Mouse (Mus musculus) forebrain, embryonic 14.5 days (tissue): ENCODE results near the gene Mmd2. TPM values are rescaled to one million over a fixed set of nuclear protein-coding genes. Genes with fewer than 3 reads are reported as not detected.

Experiments used
- ATAC-seq: fragments of 200-750 bp; cut with Nextera tagmentation; 2 replicates; pipeline ENCODE4 v1.8.0; 2017; ENCODE audit warnings: mild to moderate bottlenecking, moderate library complexity
- DNase-seq: peaks from one replicate; pipeline ENCODE4 v3.0.0-alpha.2; 2015; ENCODE audit warnings: low spot score
- H3K27ac ChIP-seq: fragments of 300-500 bp; sonication (generic); 2 replicates; pipeline ENCODE4 v1.5.1; 2014; ENCODE audit warnings: low read depth, mild to moderate bottlenecking, control low read depth, low read length, moderate library complexity
- H3K27me3 ChIP-seq: fragments of 300-500 bp; sonication (generic); replicated peaks from 2 replicates; pipeline ENCODE4 v1.6.1; 2014; ENCODE audit warnings: low read length, control low read depth, mixed read lengths; ENCODE audit not compliant: control insufficient read depth, insufficient read depth
- H3K36me3 ChIP-seq: fragments of 300-500 bp; sonication (generic); 2 replicates; pipeline ENCODE4 v1.6.1; 2014; ENCODE audit warnings: low read length, control low read depth; ENCODE audit not compliant: control insufficient read depth, insufficient read depth
- H3K4me1 ChIP-seq: fragments of 300-500 bp; sonication (generic); 2 replicates; pipeline ENCODE4 v1.6.1; 2014; ENCODE audit warnings: antibody characterized with exemption, low read length, control low read depth; ENCODE audit not compliant: control insufficient read depth, insufficient read depth
- H3K4me2 ChIP-seq: fragments of 300-500 bp; sonication (generic); 2 replicates; pipeline ENCODE4 v1.6.1; 2014; ENCODE audit warnings: mild to moderate bottlenecking, control low read depth, low read length
- H3K4me3 ChIP-seq: fragments of 300-500 bp; sonication (generic); 2 replicates; pipeline ENCODE4 v1.5.1; 2014; ENCODE audit warnings: low read depth, low read length, control low read depth
- H3K9ac ChIP-seq: fragments of 300-500 bp; sonication (generic); 2 replicates; pipeline ENCODE4 v1.6.1; 2014; ENCODE audit warnings: mild to moderate bottlenecking, low read length, control low read depth, moderate library complexity
- H3K9me3 ChIP-seq: fragments of 300-500 bp; sonication (generic); replicated peaks from 2 replicates; pipeline ENCODE4 v1.6.1; 2016; ENCODE audit warnings: low read length, control low read depth, mixed read lengths; ENCODE audit not compliant: control insufficient read depth
- WGBS: fragments of 180-500 bp; shearing (Covaris S2); extraction: QIAGEN DNeasy Blood & Tissue Kit; methylation state at CpG from one replicate; pipeline ENCODE4 v1.1.7; 2014; 5-methylcytosine and 5-hydroxymethylcytosine counted together
- polyA plus RNA-seq: library from polyadenylated mRNA; unstranded; fragments of >200 nt; fragmentation: Nextera tagmentation; extraction: Ambion mirVana; gene quantifications from 2 replicates; pipeline ENCODE4 v1.2.1, GENCODE M21; 2014

Gene Mmd2
- polyA plus RNA-seq, 1 experiment from 2014 or later: 71.9 TPM

- H3K27ac ChIP-seq: no peak overlapping the region
These were observed 51.1 kb downstream of the Mmd2 start for GRCm38 (mm10) chr5:142557397-142558067.

GRCm38 (mm10) chr5:142556721-142557120 is 51.9 kb downstream of the Mmd2 start:
- ATAC-seq (no peak), DNase-seq (no peak)
- H3K36me3 ChIP-seq: no peaks in the 10 kb centered on the region
- no peak overlapping the region for H3K27ac ChIP-seq
- H3K27me3 ChIP-seq: no peaks in the 10 kb centered on the region
- WGBS: 90% methylated on average over 4 of the region's 4 CpGs
- no peak overlapping the region for H3K9ac ChIP-seq
- no peaks in the 10 kb centered on the region for H3K4me1 ChIP-seq
- H3K9me3 ChIP-seq: no peaks in the 10 kb centered on the region
- H3K4me3 ChIP-seq: no peak overlapping the region
- H3K4me2 ChIP-seq: no peak overlapping the region

More at GRCm38 (mm10) chr5:142557397-142558067, 51.1 kb downstream of the Mmd2 start:
- WGBS: 20% methylated on average over 21 of the region's 21 CpGs
- Histone ChIP-seq H3K4me1 (no peaks in the 10 kb centered on the region), H3K4me2 (no peak overlapping the region), H3K9ac (no peak overlapping the region), H3K9me3 (no peaks in the 10 kb centered on the region), H3K27me3 (no peaks in the 10 kb centered on the region), H3K36me3 (no peaks in the 10 kb centered on the region), H3K4me3 (no peak overlapping the region)
- ATAC-seq (peak; percentile 76), DNase-seq (peak; percentile 81)

GRCm38 (mm10) chr5:142555866-142556265 is 52.7 kb downstream of the Mmd2 start:
- no peak overlapping the region for H3K4me3 ChIP-seq
- no peaks in the 10 kb centered on the region for H3K9me3 ChIP-seq
- WGBS: 78% methylated on average over 5 of the region's 5 CpGs
- ATAC-seq (no peak), DNase-seq (no peak)
- no peaks in the 10 kb centered on the region for H3K27me3 ChIP-seq
- H3K36me3 ChIP-seq: no peaks in the 10 kb centered on the region
- H3K27ac ChIP-seq: no peak overlapping the region
- no peak overlapping the region for H3K4me2 ChIP-seq
- H3K9ac ChIP-seq: no peak overlapping the region
- 0 out of 2 replicates have a peak, but pooled peaks cover under 1% of the 10 kb centered on the region for H3K4me1 ChIP-seq

- Histone ChIP-seq H3K4me2 (peak within 1 kb of the TSS; percentile 94), H3K9ac (peak within 1 kb of the TSS; percentile 64), H3K9me3 (no peaks in the 10 kb centered on the region), H3K27ac (peak within 1 kb of the TSS; percentile 27; the same call in 1 of the 2 replicates), H3K27me3 (0 out of 2 replicates have a peak, but pooled peaks cover 4% of the 10 kb centered on the region), H3K36me3 (no peaks in the 10 kb centered on the region), H3K4me1 (0 out of 2 replicates have a peak, but pooled peaks cover 3% of the 10 kb centered on the region), H3K4me3 (peak within 1 kb of the TSS; percentile 57)
- WGBS: 3% methylated on average over 78 of the region's 80 CpGs
- ATAC-seq: peak; percentile 92
- DNase-seq: peak; percentile 96
These were observed 57.6 kb downstream of the Mmd2 start, which contains the start of gene Radil for GRCm38 (mm10) chr5:142550706-142551652. TSS of gene Radil (minus strand) at chr5:142551098.

- Histone ChIP-seq H3K9ac (peak overlapping the region; percentile 64), H3K4me1 (0 out of 2 replicates have a peak, but pooled peaks cover 3% of the 10 kb centered on the region), H3K4me3 (peak overlapping the region; percentile 57), H3K27ac (peak overlapping the region; percentile 27; the same call in 1 of the 2 replicates), H3K4me2 (peak overlapping the region; percentile 94), H3K27me3 (0 out of 2 replicates have a peak, but pooled peaks cover 4% of the 10 kb centered on the region), H3K9me3 (no peaks in the 10 kb centered on the region), H3K36me3 (no peaks in the 10 kb centered on the region)
- ATAC-seq (peak; percentile 35; the same call in 1 of the 2 replicates), DNase-seq (peak; percentile 45)
- WGBS: 2% methylated on average over 30 of the region's 31 CpGs
These were observed 58.5 kb downstream of the Mmd2 start for GRCm38 (mm10) chr5:142549961-142550705.

GRCm38 (mm10) chr5:142549441-142549840 is 59.2 kb downstream of the Mmd2 start:
- H3K9ac ChIP-seq: no peak overlapping the region
- peak overlapping the region; percentile 94 for H3K4me2 ChIP-seq
- H3K4me1 ChIP-seq: 0 out of 2 replicates have a peak, but pooled peaks cover 3% of the 10 kb centered on the region
- DNase-seq (no peak), ATAC-seq (no peak)
- WGBS: 62% methylated on average over 9 of the region's 9 CpGs
- 0 out of 2 replicates have a peak, but pooled peaks cover 4% of the 10 kb centered on the region for H3K27me3 ChIP-seq
- H3K36me3 ChIP-seq: no peaks in the 10 kb centered on the region
- H3K4me3 ChIP-seq: no peak overlapping the region
- no peak overlapping the region for H3K27ac ChIP-seq
- no peaks in the 10 kb centered on the region for H3K9me3 ChIP-seq

GRCm38 (mm10) chr5:142547066-142547465 is 61.5 kb downstream of the Mmd2 start:
- no peak for ATAC-seq

GRCm38 (mm10) chr5:142546344-142546743 is 62.3 kb downstream of the Mmd2 start:
- Histone ChIP-seq H3K4me1 (0 out of 2 replicates have a peak, but pooled peaks cover 3% of the 10 kb centered on the region), H3K4me2 (no peak overlapping the region), H3K36me3 (no peaks in the 10 kb centered on the region), H3K9ac (no peak overlapping the region), H3K27me3 (0 out of 2 replicates have a peak, but pooled peaks cover 4% of the 10 kb centered on the region), H3K4me3 (no peak overlapping the region), H3K9me3 (no peaks in the 10 kb centered on the region), H3K27ac (no peak overlapping the region)
- DNase-seq: no peak
- WGBS: 3% methylated on average over 5 of the region's 5 CpGs
- no peak for ATAC-seq

More at GRCm38 (mm10) chr5:142547066-142547465, 61.5 kb downstream of the Mmd2 start:
- no peak overlapping the region for H3K27ac ChIP-seq
- DNase-seq: no peak
- 74% methylated on average over 3 of the region's 3 CpGs for whole genome bisulfite sequencing
- H3K36me3 ChIP-seq: no peaks in the 10 kb centered on the region
- H3K27me3 ChIP-seq: 0 out of 2 replicates have a peak, but pooled peaks cover 4% of the 10 kb centered on the region
- no peak overlapping the region for H3K4me3 ChIP-seq
- no peak overlapping the region for H3K9ac ChIP-seq
- no peaks in the 10 kb centered on the region for H3K9me3 ChIP-seq
- 0 out of 2 replicates have a peak, but pooled peaks cover 3% of the 10 kb centered on the region for H3K4me1 ChIP-seq
- H3K4me2 ChIP-seq: no peak overlapping the region
